Mouse (Mus musculus): ENCODE data around the gene Cd300lg. TPM values are rescaled to one million over a fixed set of nuclear protein-coding genes. Genes with fewer than 3 reads are reported as not detected.

The Cd300lg gene
- total RNA-seq, 2 experiments from 2014 or later: not detected

DNA sequence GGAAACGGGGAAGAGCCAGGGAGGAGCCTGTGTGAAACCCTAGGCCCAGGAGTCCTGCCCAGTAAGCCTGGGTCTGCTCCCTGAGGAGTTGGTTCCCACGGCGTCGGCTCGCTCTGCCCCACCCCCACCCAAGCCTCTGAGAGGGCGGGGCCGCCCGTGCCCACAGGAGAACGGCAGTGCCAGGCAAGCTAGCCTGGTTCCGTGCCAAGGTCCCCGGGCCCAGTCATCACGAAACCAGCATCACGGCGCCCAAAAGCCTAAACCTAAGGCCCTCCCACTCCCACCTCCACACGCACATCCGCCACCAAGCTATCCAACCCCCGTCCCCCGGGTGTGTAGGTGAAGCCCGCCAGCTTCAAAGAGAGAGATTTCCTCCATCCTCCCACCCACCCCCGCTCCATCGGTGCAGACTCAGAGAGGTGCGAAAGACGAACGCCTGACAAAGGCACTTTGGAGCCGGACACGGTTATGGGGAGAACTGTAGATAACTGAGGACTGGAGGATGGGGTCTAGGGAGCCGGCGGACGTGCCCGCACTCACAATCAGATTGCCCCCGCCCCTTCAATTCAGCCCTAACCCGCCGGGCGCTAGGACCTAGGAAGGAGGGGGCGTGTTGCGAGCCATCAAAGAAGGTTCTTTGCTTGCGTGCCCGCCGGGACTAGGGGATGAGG lies 45.9 kb downstream of the Cd300lg start:
- intact Hi-C loops (cut with DNase I): no loop called here
- peak; percentile 82 to 89 for DNase-seq (ENCODE audit: low spot score in 2 of 2)

DNA sequence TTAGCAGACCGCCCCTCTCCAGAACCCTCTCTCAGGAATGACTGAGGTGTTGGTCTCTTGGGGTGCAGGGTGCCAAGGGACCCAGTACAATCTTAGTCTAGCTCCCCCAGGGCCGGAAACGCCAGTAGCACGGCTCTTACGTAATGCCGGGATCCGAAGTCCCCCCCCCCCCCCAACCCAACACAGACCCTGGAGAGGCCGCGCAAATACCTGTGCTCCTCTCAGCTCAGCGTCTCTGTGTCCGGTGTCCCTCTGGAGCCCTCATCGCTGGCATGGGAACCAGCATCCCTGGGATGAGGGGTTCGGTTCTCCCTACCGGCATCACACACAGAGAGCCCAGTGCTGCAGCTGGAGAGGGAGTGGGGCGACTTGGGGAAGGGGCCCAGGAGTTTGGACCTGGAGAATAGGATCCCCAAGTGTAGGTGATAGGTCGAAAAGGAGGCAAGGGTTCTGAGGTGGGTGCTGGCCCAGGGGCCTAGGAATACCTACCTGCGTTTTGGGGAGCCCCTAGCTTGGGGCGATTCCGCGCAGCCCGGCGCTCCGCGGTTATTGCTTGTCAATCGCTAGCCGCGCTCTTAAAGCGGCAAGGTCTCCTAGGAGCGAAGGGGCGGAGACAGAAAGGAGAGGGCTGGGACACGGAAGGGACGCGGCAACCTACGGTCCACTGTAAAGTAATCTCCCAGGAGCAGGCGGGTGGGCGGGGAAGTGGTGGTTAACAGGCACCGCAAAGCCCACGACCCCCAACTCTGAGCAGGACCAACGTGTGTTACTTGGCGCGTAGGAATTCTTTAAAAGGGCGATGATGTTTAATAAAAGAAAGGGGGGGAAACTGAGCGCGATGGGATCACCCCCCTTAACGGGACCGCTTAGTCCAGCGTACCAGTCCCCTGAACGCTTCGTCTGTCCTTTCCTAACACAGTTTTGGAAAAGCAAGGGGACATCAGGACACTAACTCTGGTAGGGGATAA lies 46.9 kb downstream of the Cd300lg start, which contains the start of gene Mpp2:
TSS of gene Mpp2 (minus strand) at position 585 of the 968 bp plus-strand sequence.
- intact Hi-C loops (cut with DNase I): loop anchor here (1.0 to 2.0 kb wide), 2 partner anchors 27 to 101 kb away; partner anchors contain the start of gene Dusp3
- DNase-seq (ENCODE audit: low spot score in 2 of 2): peak; percentile 74 to 77

DNA sequence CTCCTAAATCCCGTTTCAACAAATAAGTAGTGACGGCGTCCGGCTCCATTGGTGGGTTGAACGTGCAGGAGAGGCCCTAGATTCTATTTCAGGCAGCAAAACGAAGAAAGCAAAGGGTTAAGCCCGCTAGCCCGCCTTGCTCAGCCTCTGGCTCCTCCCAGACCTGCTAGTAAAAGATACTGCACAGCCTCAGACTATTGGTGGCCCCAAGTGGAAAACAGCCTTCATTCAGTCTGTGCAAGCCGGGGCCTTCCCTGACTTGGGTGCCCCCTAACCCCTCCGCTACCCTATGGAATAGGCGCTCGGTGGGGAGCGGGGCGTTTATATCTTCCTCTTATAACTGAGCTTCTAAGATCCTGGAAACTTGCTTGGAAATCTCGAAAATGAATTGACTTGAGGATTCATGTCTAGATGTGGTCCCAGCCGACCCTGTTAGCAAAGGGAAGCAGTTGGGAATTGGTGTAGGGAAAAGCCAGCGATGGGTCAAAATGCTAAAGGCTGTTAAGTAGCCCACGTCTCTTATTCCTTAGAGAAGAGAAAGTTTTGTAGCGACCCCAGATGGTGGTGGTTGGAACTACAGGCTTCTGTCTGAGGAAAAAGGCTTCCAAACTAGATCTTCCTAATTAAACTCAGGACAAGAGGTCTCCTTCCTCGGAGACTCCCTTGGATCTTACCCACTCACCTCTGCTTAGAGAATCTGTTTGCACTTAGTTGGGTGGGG lies 47.9 kb downstream of the Cd300lg start:
- intact Hi-C loops (cut with DNase I): loop anchor here (2.0 kb wide), 1 partner anchor 102 kb away; the partner anchor contains the start of gene Dusp3
- DNase-seq (ENCODE audit: low spot score in 2 of 2): peak; percentile 73 to 81

DNA sequence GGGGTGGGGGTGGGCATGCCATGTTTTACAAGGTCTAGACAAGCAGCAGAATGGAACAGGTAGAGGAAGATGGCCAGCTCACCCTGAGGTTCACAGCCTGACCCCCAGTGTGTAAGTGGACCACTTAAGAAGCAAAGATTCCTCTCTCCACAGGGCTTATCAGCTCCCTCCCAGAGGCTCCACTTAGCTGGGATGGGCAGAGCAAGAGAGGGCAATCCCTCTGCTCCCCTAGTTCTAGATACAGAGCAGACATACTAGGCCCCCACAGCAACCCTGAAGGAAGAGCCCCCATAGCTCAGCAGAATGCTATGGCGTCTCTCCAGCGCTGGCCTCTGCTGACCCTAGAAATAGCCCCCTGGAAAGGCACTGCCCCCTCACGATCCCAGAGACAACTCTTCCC lies 54.4 kb downstream of the Cd300lg start:
- DNase-seq (ENCODE audit: low spot score in 2 of 2): no peak
- intact Hi-C loops (cut with DNase I): no loop called here

DNA sequence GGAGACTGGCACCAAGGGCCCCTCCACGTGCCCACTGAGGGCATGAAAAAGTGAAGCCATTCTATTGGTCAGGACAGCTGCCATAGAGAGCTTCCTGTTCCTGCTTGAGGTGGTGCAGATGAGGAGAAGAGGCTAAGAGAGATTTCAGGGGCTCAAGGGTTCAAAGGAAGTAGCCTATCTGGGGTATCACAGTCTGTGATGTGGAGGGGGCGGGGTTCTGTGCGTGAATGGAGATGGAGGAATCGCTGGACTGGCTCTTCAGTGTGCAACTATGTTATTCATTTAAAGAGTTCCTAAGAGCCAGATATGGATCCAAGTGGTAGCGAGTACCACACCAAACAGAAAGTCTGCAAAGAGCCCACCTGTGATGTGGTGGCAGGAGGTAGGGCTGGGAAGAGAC lies 55.1 kb downstream of the Cd300lg start:
- intact Hi-C loops (cut with DNase I): no loop called here
- DNase-seq (ENCODE audit: low spot score in 2 of 2): no peak

DNA sequence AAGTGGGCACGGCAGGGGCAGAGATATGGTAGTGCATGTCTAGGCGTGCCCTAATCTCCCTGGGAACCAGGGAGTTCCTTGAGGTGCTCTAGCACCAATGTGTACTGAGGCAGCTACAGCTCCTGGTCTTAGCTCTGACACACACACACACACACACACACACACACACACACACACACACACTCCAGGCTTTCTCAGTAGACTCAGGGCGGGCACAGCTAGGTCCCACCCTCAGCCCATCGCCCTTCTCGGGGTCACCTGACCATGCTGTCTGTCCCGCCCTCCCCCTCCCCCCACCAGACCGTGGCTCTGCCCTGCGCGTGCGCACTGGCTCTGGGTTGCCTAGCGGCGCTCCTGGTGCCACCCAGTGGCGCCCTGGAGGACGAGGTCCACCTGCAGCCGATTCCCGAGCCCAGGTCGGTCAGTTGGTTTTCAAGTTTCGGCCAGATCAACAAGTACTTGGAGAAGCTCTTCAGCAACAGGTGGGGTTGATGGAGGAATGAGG lies 55.6 kb downstream of the Cd300lg start:
- intact Hi-C loops (cut with DNase I): no loop called here
- peak; percentile 65 to 70 for DNase-seq (ENCODE audit: low spot score in 2 of 2)

DNA sequence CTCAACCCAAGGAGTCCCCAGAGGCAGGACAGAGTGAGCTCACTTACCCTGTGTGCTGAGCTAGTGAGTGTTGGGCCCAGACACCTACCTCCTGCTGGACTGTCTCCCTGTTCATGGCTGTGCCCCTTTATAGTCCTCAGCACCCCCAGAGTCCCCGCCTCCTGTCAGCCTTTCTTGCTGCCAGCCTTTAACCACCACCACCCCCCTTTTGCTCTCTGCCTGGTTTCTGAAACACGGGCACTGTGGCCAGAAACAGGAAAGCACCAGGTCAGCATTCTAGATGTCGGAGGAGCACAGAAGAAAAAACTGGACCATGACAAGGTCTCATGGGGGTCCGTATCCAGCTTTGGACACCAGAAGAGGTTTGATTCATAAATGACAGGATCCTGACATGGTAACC lies 59.9 kb downstream of the Cd300lg start, which contains the start of gene Ppy:
TSS of gene Ppy (minus strand) at position 101 of the 400 bp plus-strand sequence.
- no peak for DNase-seq (ENCODE audit: low spot score in 2 of 2)
- intact Hi-C loops (cut with DNase I): no loop called here

DNA sequence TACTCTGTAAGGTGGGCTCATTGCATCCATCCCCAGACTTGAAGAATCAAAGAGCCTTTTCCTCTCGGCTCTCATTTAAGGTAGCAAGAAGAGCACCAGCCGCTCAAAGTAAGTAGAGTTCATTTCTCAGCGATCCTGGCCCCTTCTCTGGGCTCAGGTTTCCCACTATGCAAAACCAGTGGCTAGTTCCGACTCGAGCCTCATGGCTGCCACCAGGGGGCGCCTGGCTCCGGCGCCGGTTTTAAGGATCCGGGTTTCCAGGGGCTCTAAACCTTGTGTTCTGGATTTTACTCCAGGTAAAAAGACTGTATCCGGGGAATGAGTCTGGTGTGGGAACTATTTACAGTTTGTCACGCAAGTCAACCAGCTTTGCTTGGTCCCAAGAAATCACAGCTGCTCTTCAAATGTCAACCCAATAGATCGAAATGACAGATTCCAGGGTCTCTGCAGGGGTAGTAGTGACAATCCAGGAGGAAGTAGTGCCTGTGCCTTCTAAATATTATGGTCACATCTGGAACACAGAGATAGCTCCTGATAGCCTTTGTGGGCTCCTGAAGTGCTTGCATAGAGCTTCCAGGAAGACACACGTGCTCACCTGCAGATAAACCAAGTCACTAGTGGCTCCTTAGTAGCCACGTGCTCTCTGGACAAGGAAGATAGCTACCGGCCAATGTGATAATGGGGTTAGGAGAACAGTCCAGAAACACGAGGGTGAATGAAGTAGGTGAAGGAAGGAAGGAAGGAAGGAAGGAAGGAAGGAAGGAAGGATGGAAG lies 61.4 kb downstream of the Cd300lg start:
- intact Hi-C loops (cut with DNase I): loop anchor here (2.0 kb wide), 1 partner anchor 36 kb away; no protein-coding TSS in a partner anchor
- peak; percentile 40 to 76 for DNase-seq (ENCODE audit: low spot score in 2 of 2)

Other genes starting within 250 kb of the Cd300lg start
- gene Meox1, start 147.1 kb upstream of the Cd300lg start, total RNA-seq (2021): 1 to 10 TPM; 2.1 to 2.4 TPM
- not detected for gene Sost, start 74.5 kb upstream of the Cd300lg start, total RNA-seq (2021)
- not detected for gene Cfap97d1, start 57.2 kb upstream of the Cd300lg start, total RNA-seq (2021)
- gene Dusp3, start 54.5 kb upstream of the Cd300lg start, total RNA-seq (2021): 100 to 1,000 TPM; 191 to 205 TPM
- gene Mpp3, start 13.0 kb upstream of the Cd300lg start, total RNA-seq (2021): 10 to 100 TPM; 50.3 to 52.0 TPM
- 100 to 1,000 TPM; 152 to 155 TPM for gene Mpp2, start 47.0 kb downstream of the Cd300lg start, total RNA-seq (2021)
- not detected for gene Ppy, start 59.8 kb downstream of the Cd300lg start, total RNA-seq (2021)
- gene Pyy, start 66.3 kb downstream of the Cd300lg start, total RNA-seq (2021): not detected
- not detected for gene Nags, start 104.0 kb downstream of the Cd300lg start, total RNA-seq (2021)
- 10 to 100 TPM; 27.0 to 30.3 TPM for gene Tmem101, start 114.9 kb downstream of the Cd300lg start, total RNA-seq (2021)
- 10 to 100 TPM; 60.5 to 65.2 TPM for gene Lsm12, start 143.8 kb downstream of the Cd300lg start, total RNA-seq (2021)
- 10 to 100 TPM; 45.5 to 49.1 TPM for gene G6pc3, start 148.1 kb downstream of the Cd300lg start, total RNA-seq (2021)
- 100 to 1,000 TPM; 194 to 197 TPM for gene Hdac5, start 188.7 kb downstream of the Cd300lg start, total RNA-seq (2021)
- gene BC030867, start 207.4 kb downstream of the Cd300lg start, total RNA-seq (2021): under 1 TPM; 0.46 to 0.63 TPM
- gene Asb16, start 227.2 kb downstream of the Cd300lg start, total RNA-seq (2021): under 1 TPM; 0.59 to 0.72 TPM
- gene Tmub2, start 243.4 kb downstream of the Cd300lg start, total RNA-seq (2021): 10 to 100 TPM; 66.1 to 69.5 TPM

All from left cerebral cortex, postnatal 14 days (tissue).